ENCODE assay signal across 22 mouse cellular contexts in genomic region chr9:105284670-105285069, GRCm38 (mm10).
DNase-seq lines count a peak whose midpoint lies in the region; ATAC-seq and TF ChIP-seq lines count a peak whose summit lies in the region.
"Had no signal": no experiment of that assay in that cellular context is flagged by ENCODE, and none has a peak within 500 bp of the region (broad histone marks: within the 10 kb centered on the region; RNA-seq: fewer than 3 reads in every experiment).

No protein-coding gene starts in this region.

- no peak for ATAC-seq in kidney, postnatal 0 days (replicated peaks; ENCODE audit: low FRiP score, low read depth)
- ATAC-seq in midbrain, embryonic 13.5 days = no peak
- no peak for ATAC-seq in midbrain, embryonic 15.5 days (replicated peaks)
- ATAC-seq in megakaryocyte progenitor cell, adult 5-6 weeks (replicated peaks; ENCODE audit: poor library complexity) = no peak
- ATAC-seq: activated CD4-positive, CD25-positive, alpha-beta regulatory T cell, adult 4 months; CD4-positive, CD25-positive, alpha-beta regulatory T cell, adult 4 months; Patski had no signal

- dilution Hi-C loops in CH12.LX (cut with MboI; ENCODE audit: extremely low pct_ligation_motif_present, extremely low pct_unique_long_range_greater_than_20kb, low sequenced_read_pairs) = no loop called here

- peak; percentile 41; the same call in 1 of the 2 replicates for TF ChIP-seq EP300 in CH12.LX (IDR thresholded peaks at IDR 0.05; ENCODE audit: low read length)

- no peak overlapping the region for H3K4me3 ChIP-seq in kidney, postnatal 0 days (replicated peaks; ENCODE audit: low read depth, low read length)
- no peak overlapping the region for H3K4me3 ChIP-seq in midbrain, embryonic 13.5 days (replicated peaks)
- no peak overlapping the region for H3K4me3 ChIP-seq in midbrain, embryonic 15.5 days
- no peak overlapping the region for H3K4me3 ChIP-seq in CH12.LX (replicated peaks in 1 of 3; ENCODE audit: low read depth in 2 of 3, low read length in 2 of 3, poor library complexity in 1 of 3)

- TF ChIP-seq RAD21 in CH12.LX (IDR thresholded peaks at IDR 0.05; ENCODE audit: low read depth, low read length) = no peak

- no peak overlapping the region for H3K4me2 ChIP-seq in kidney, postnatal 0 days (ENCODE audit: low read length)
- no peak overlapping the region for H3K4me2 ChIP-seq in midbrain, embryonic 13.5 days (replicated peaks)
- H3K4me2 ChIP-seq in midbrain, embryonic 15.5 days = no peak overlapping the region
- H3K4me2 ChIP-seq in CH12.LX (ENCODE audit: insufficient read depth, low read depth, poor library complexity, severe bottlenecking) = no peak overlapping the region

- in situ Hi-C loops in CH12.LX (cut with MboI; ENCODE audit: low pct_ligation_motif_present, low pct_unique_long_range_greater_than_20kb, low sequenced_read_pairs) = no loop called here

- TF ChIP-seq CTCF in kidney, postnatal 0 days (IDR thresholded peaks at IDR 0.05; ENCODE audit: low read depth) = no peak
- no peak for TF ChIP-seq CTCF in CH12.LX (conservative IDR thresholded peaks at IDR 0.05 in 1 of 2, IDR thresholded peaks at IDR 0.05 in 1 of 2; ENCODE audit: low read depth in 2 of 2, low read length in 2 of 2)

- no peak overlapping the region for H3K9ac ChIP-seq in kidney, postnatal 0 days (ENCODE audit: low read depth, low read length)
- no peak overlapping the region for H3K9ac ChIP-seq in midbrain, embryonic 13.5 days (replicated peaks)
- H3K9ac ChIP-seq in midbrain, embryonic 15.5 days = no peak overlapping the region
- no peak overlapping the region for H3K9ac ChIP-seq in CH12.LX (ENCODE audit: insufficient read depth, low read depth)

- no peak overlapping the region for H3K27ac ChIP-seq in kidney, postnatal 0 days
- peak overlapping the region; percentile 47 for H3K27ac ChIP-seq in midbrain, embryonic 13.5 days
- no peak overlapping the region for H3K27ac ChIP-seq in midbrain, embryonic 15.5 days
- H3K27ac ChIP-seq in CH12.LX (ENCODE audit: insufficient read depth, low read depth) = no peak overlapping the region

- H3K9me3 ChIP-seq in kidney, postnatal 0 days (replicated peaks; ENCODE audit: low read length) = no peaks in the 10 kb centered on the region
- H3K9me3 ChIP-seq in midbrain, embryonic 13.5 days = no peaks in the 10 kb centered on the region
- H3K9me3 ChIP-seq in midbrain, embryonic 15.5 days = no peaks in the 10 kb centered on the region
- H3K9me3 ChIP-seq in CH12.LX (replicated peaks; ENCODE audit: low read length) = no peaks in the 10 kb centered on the region

- no peak for TF ChIP-seq POLR2A in CH12.LX (IDR thresholded peaks at IDR 0.05; ENCODE audit: low read depth, low read length)

- 29% methylated on average over 7 of the region's 7 CpGs for WGBS in kidney, postnatal 0 days
- 40% methylated on average over 7 of the region's 7 CpGs for WGBS in midbrain, embryonic 13.5 days
- WGBS in midbrain, embryonic 15.5 days = 39% methylated on average over 7 of the region's 7 CpGs

- DNase-seq in embryo, embryonic 11 days = peak; percentile 7
- DNase-seq in embryo, embryonic 10.5 days (ENCODE audit: low spot score) = no peak
- peak; percentile 5 for DNase-seq in kidney, postnatal 0 days (ENCODE audit: low spot score)
- no peak for DNase-seq in kidney, postnatal 25 days
- no peak for DNase-seq in CH12.LX (ENCODE audit: extremely low read depth)
- DNase-seq: adrenal gland, adult 2 months; adrenal gland, adult 8-10 months; adrenal gland, postnatal 10 days; adrenal gland, postnatal 14 days; adrenal gland, postnatal 25 days; adrenal gland, postnatal 36 days; B cell, adult 2 months; cerebellum, adult 11 months; cerebellum, adult 11-12 months; cerebellum, adult 18-20 months had no signal

- H3K79me2 ChIP-seq in CH12.LX (replicated peaks; ENCODE audit: control insufficient read depth, extremely low read depth, insufficient read depth, poor library complexity, severe bottlenecking) = no peaks in the 10 kb centered on the region

- H3K4me1 ChIP-seq in kidney, postnatal 0 days (replicated peaks; ENCODE audit: insufficient read depth, low read length) = no peaks in the 10 kb centered on the region
- peaks cover 18% of the 10 kb centered on the region for H3K4me1 ChIP-seq in midbrain, embryonic 13.5 days (replicated peaks)
- 0 out of 2 replicates have a peak, but pooled peaks cover 4% of the 10 kb centered on the region for H3K4me1 ChIP-seq in midbrain, embryonic 15.5 days
- peaks cover 10 to 21% of the 10 kb centered on the region in 2 experiments; a peak in 3 of 4 replicates for H3K4me1 ChIP-seq in CH12.LX (ENCODE audit: control insufficient read depth in 1 of 2, insufficient read depth in 2 of 2)

- H3K27me3 ChIP-seq in kidney, postnatal 0 days (ENCODE audit: insufficient read depth, low read length) = no peaks in the 10 kb centered on the region
- no peaks in the 10 kb centered on the region for H3K27me3 ChIP-seq in midbrain, embryonic 13.5 days
- no peaks in the 10 kb centered on the region for H3K27me3 ChIP-seq in midbrain, embryonic 15.5 days (replicated peaks)
- no peaks in the 10 kb centered on the region for H3K27me3 ChIP-seq in CH12.LX (replicated peaks)
- H3K27me3 ChIP-seq: Patski had no signal

- no peaks in the 10 kb centered on the region for H3K36me3 ChIP-seq in kidney, postnatal 0 days (ENCODE audit: insufficient read depth, low read length)
- no peaks in the 10 kb centered on the region for H3K36me3 ChIP-seq in midbrain, embryonic 13.5 days
- no peaks in the 10 kb centered on the region for H3K36me3 ChIP-seq in midbrain, embryonic 15.5 days (replicated peaks)
- no peaks in the 10 kb centered on the region for H3K36me3 ChIP-seq in CH12.LX (replicated peaks in 1 of 2; ENCODE audit: control insufficient read depth in 1 of 2, insufficient read depth in 1 of 2, low read length in 1 of 2)
- H3K36me3 ChIP-seq: G1E had no signal

TF ChIP-seq in CH12.LX, 34 proteins besides CTCF, POLR2A, EP300 and RAD21:
- TF ChIP-seq JUND (conservative IDR thresholded peaks at IDR 0.05; ENCODE audit: low read depth, low read length) = peak; percentile 78
- TF ChIP-seq IRF4 (IDR thresholded peaks at IDR 0.05; ENCODE audit: low read depth, low read length) = peak; percentile 84
- TF ChIP-seq TCF12 (IDR thresholded peaks at IDR 0.05; ENCODE audit: low read depth, low read length) = no peak
- TF ChIP-seq KAT2A (IDR thresholded peaks at IDR 0.05; ENCODE audit: insufficient replicate concordance, low read length) = no peak
- TF ChIP-seq BHLHE40 (IDR thresholded peaks at IDR 0.05; ENCODE audit: low read depth, low read length) = no peak
- peak; percentile 52 for TF ChIP-seq JUN (IDR thresholded peaks at IDR 0.05; ENCODE audit: insufficient read depth, low read depth, low read length)
- 0 out of 2 replicates have a peak, but pooled peaks have one; percentile 25 for TF ChIP-seq MEF2A (IDR thresholded peaks at IDR 0.05; ENCODE audit: borderline replicate concordance, low read depth, low read length)

Comparison
In these comparisons a context has a peak if more than half of its experiments do, and no peak if none do; other contexts are left out.
1. DNase-seq: peak in embryo, embryonic 11 days (single experiment) and kidney, postnatal 0 days (single experiment); none in embryo, embryonic 10.5 days (single experiment), kidney, postnatal 25 days (0 of 2) and CH12.LX (single experiment).